Mouse (Mus musculus) forebrain, embryonic 13.5 days (tissue): Measurements from ENCODE around the gene Acsl5. TPM values are rescaled to one million over a fixed set of nuclear protein-coding genes. Genes with fewer than 3 reads are reported as not detected.
A peak's percentile ranks its signal among the peaks of the same experiment; 100 is the strongest.

Experiments used
- ATAC-seq: fragments of 200-750 bp; cut with Nextera tagmentation; 2 replicates; pipeline ENCODE4 v1.8.0; 2017
- H3K27ac ChIP-seq: fragments of 300-500 bp; sonication (generic); 2 replicates; pipeline ENCODE4 v1.5.1; 2015; ENCODE audit warnings: inconsistent platforms, mild to moderate bottlenecking, moderate library complexity
- H3K27me3 ChIP-seq: fragments of 300-500 bp; sonication (generic); 2 replicates; pipeline ENCODE4 v1.6.1; 2015; ENCODE audit warnings: mild to moderate bottlenecking, inconsistent platforms
- H3K36me3 ChIP-seq: fragments of 300-500 bp; sonication (generic); 2 replicates; pipeline ENCODE4 v1.6.1; 2015; ENCODE audit warnings: mild to moderate bottlenecking, inconsistent platforms; ENCODE audit not compliant: poor library complexity, severe bottlenecking
- H3K4me1 ChIP-seq: fragments of 300-500 bp; sonication (generic); 2 replicates; pipeline ENCODE4 v1.6.1; 2015; ENCODE audit warnings: inconsistent platforms
- H3K4me2 ChIP-seq: fragments of 300-500 bp; sonication (generic); 2 replicates; pipeline ENCODE4 v1.6.1; 2015; ENCODE audit warnings: inconsistent platforms, mild to moderate bottlenecking, moderate library complexity
- H3K4me3 ChIP-seq: fragments of 300-500 bp; sonication (generic); 2 replicates; pipeline ENCODE4 v1.5.1; 2015; ENCODE audit warnings: mild to moderate bottlenecking, inconsistent platforms
- H3K9ac ChIP-seq: fragments of 300-500 bp; sonication (generic); 2 replicates; pipeline ENCODE4 v1.6.1; 2015; ENCODE audit warnings: mild to moderate bottlenecking, inconsistent platforms
- H3K9me3 ChIP-seq: fragments of 300-500 bp; sonication (generic); replicated peaks from 2 replicates; pipeline ENCODE4 v1.6.1; 2016; ENCODE audit warnings: inconsistent platforms
- WGBS: fragments of 180-500 bp; shearing (Covaris S2); methylation state at CpG from one replicate; pipeline ENCODE4 v1.1.7; 2015; 5-methylcytosine and 5-hydroxymethylcytosine counted together
- polyA plus RNA-seq: library from polyadenylated mRNA; unstranded; fragments of >200 nt; fragmentation: Nextera tagmentation; extraction: Ambion mirVana; gene quantifications from 2 replicates; pipeline ENCODE4 v1.2.1, GENCODE M21; 2015

Gene Acsl5
- polyA plus RNA-seq, 1 experiment from 2014 or later, result 10.9 TPM

DNA sequence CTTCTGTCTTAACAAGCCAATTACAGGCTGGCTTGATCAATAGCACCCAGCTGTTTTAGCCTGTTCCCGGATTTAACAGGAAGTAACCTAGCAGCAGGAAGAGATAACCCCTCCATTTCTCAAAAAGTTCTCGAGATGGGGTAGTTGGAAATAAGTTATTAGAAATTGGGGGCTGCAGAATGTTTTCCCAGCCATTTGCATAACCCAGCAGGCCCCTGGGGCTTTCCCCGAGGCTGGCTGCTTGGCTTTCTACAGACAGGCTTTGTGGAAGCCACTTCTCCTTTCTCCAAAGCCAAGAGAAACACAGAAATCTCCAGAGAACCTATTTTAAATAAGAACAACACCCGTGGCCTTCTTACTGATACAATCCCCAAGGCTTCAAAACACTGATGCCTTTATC lies 41.4 kb downstream of the Acsl5 start:
- Histone ChIP-seq H3K9me3 (no peaks in the 10 kb centered on the region), H3K4me1 (no peaks in the 10 kb centered on the region), H3K9ac (no peak overlapping the region), H3K4me3 (no peak overlapping the region), H3K27ac (no peak overlapping the region), H3K27me3 (no peaks in the 10 kb centered on the region), H3K36me3 (peaks cover 33% of the 10 kb centered on the region), H3K4me2 (no peak overlapping the region)
- 14% methylated on average over 4 of the region's 4 CpGs for WGBS
- no peak for ATAC-seq

DNA sequence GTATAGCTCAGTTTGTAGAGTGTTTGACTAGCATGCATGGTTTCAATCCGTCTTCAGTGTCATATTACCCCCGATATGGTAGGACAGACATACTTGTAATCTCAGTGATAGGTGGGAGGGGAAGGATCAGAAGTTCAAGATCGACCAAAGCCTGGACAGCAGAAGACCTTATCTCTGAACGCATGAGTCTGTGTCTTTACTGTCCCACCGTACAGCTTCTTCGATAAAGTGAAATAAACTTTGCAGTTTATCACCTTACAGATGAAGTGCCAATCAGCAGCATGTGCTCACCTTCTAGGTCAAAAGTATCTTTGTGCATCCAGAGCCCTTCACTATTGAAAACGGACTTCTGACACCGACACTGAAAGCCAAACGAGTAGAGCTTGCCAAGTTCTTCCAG lies 43.3 kb downstream of the Acsl5 start:
- Histone ChIP-seq H3K9me3 (no peaks in the 10 kb centered on the region), H3K4me2 (no peak overlapping the region), H3K27me3 (no peaks in the 10 kb centered on the region), H3K27ac (no peak overlapping the region), H3K9ac (no peak overlapping the region), H3K4me3 (no peak overlapping the region), H3K36me3 (peaks cover 43% of the 10 kb centered on the region), H3K4me1 (no peaks in the 10 kb centered on the region)
- ATAC-seq, result no peak
- 93% methylated on average over 9 of the region's 9 CpGs for WGBS

DNA sequence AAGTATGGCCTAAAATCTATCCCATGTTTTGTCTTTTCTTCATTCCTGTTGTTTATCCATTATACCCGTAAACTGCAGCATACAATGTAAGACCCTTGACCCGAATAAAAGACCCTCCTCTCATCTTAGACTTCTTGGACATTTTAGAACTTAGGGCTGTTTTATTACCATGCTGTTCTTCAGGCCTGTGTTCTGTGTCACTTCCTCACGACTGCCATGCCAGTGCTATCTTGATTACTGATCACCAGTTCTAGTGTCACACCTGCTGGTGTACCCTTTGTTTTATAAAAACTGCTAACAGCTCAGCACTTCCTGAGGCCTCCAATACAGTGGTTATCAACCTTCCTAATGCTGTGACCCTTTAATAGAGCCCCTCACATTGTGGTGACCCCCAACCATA lies 43.8 kb downstream of the Acsl5 start:
- Histone ChIP-seq H3K4me1 (no peaks in the 10 kb centered on the region), H3K27ac (no peak overlapping the region), H3K36me3 (peaks cover 48% of the 10 kb centered on the region), H3K4me2 (no peak overlapping the region), H3K9ac (no peak overlapping the region), H3K4me3 (no peak overlapping the region), H3K27me3 (no peaks in the 10 kb centered on the region), H3K9me3 (no peaks in the 10 kb centered on the region)
- WGBS, result 90% methylated on average over 3 of the region's 3 CpGs
- ATAC-seq, result no peak

GRCm38 (mm10) chr19:55296301-55296700 lies 44.6 kb downstream of the Acsl5 start:
- H3K36me3 ChIP-seq, result peaks cover 55% of the 10 kb centered on the region
- no peak for ATAC-seq

GRCm38 (mm10) chr19:55297489-55297888 lies 45.8 kb downstream of the Acsl5 start:
- H3K27me3 ChIP-seq, result no peaks in the 10 kb centered on the region
- no peak overlapping the region for H3K9ac ChIP-seq
- no peak overlapping the region for H3K4me3 ChIP-seq
- no peak for ATAC-seq
- H3K4me1 ChIP-seq, result no peaks in the 10 kb centered on the region
- WGBS, result 84% methylated on average over 2 of the region's 2 CpGs
- H3K4me2 ChIP-seq, result no peak overlapping the region
- H3K36me3 ChIP-seq, result peaks cover 66% of the 10 kb centered on the region
- no peaks in the 10 kb centered on the region for H3K9me3 ChIP-seq
- H3K27ac ChIP-seq, result no peak overlapping the region

More at GRCm38 (mm10) chr19:55296301-55296700, 44.6 kb downstream of the Acsl5 start:
- Histone ChIP-seq H3K4me2 (no peak overlapping the region), H3K9ac (no peak overlapping the region), H3K27me3 (no peaks in the 10 kb centered on the region), H3K27ac (no peak overlapping the region), H3K4me1 (no peaks in the 10 kb centered on the region), H3K4me3 (no peak overlapping the region), H3K9me3 (no peaks in the 10 kb centered on the region)
- 93% methylated on average over 2 of the region's 2 CpGs for WGBS

GRCm38 (mm10) chr19:55297961-55298360 lies 46.2 kb downstream of the Acsl5 start:
- Histone ChIP-seq H3K27me3 (no peaks in the 10 kb centered on the region), H3K9ac (no peak overlapping the region), H3K4me2 (no peak overlapping the region), H3K36me3 (peaks cover 70% of the 10 kb centered on the region), H3K4me1 (no peaks in the 10 kb centered on the region), H3K27ac (no peak overlapping the region), H3K9me3 (no peaks in the 10 kb centered on the region), H3K4me3 (no peak overlapping the region)
- no peak for ATAC-seq
- 88% methylated on average over 5 of the region's 5 CpGs for WGBS

DNA sequence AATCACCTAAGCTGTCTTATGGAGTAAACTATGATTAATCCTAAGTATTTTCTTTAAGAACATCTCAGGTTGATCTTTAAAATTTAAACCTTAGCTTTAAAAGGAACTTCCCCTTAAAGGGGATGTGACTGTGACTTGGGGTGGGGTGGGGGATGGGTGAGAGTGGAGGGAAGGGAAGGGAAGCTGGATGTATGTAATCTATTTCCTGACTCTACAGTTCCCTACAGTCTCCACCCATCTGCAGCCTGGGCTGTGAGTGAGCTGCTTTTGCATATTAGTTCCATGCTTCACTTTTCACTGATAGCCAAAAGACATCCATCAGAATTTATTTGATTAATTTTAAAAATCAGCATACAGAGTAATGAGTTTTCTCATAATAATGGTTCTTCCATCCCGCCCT lies 47.6 kb downstream of the Acsl5 start:
- Histone ChIP-seq H3K9me3 (no peaks in the 10 kb centered on the region), H3K4me3 (no peak overlapping the region), H3K4me1 (no peaks in the 10 kb centered on the region), H3K27ac (no peak overlapping the region), H3K36me3 (peaks cover 85% of the 10 kb centered on the region), H3K27me3 (no peaks in the 10 kb centered on the region), H3K9ac (no peak overlapping the region), H3K4me2 (no peak overlapping the region)
- WGBS, result 80% methylated on average over 1 of the region's 1 CpGs
- ATAC-seq, result no peak

- no peaks in the 10 kb centered on the region for H3K4me1 ChIP-seq
- no peak for ATAC-seq
- H3K27me3 ChIP-seq, result no peaks in the 10 kb centered on the region
- H3K9me3 ChIP-seq, result no peaks in the 10 kb centered on the region
- H3K4me2 ChIP-seq, result no peak overlapping the region
- no peak overlapping the region for H3K9ac ChIP-seq
- no peak overlapping the region for H3K4me3 ChIP-seq
- H3K27ac ChIP-seq, result no peak overlapping the region
- 98% methylated on average over 3 of the region's 3 CpGs for WGBS
- H3K36me3 ChIP-seq, result peaks cover 81% of the 10 kb centered on the region
Observed at GRCm38 (mm10) chr19:55300525-55300924, 48.8 kb downstream of the Acsl5 start.

- Histone ChIP-seq H3K4me1 (no peaks in the 10 kb centered on the region), H3K9me3 (no peaks in the 10 kb centered on the region), H3K27ac (no peak overlapping the region), H3K9ac (no peak overlapping the region), H3K36me3 (peaks cover 77% of the 10 kb centered on the region), H3K4me2 (no peak overlapping the region), H3K4me3 (no peak overlapping the region), H3K27me3 (no peaks in the 10 kb centered on the region)
- ATAC-seq, result no peak
Observed at GRCm38 (mm10) chr19:55305024-55305423, 53.3 kb downstream of the Acsl5 start.

GRCm38 (mm10) chr19:55311874-55312273 lies 60.1 kb downstream of the Acsl5 start:
- no peak overlapping the region for H3K4me3 ChIP-seq
- H3K4me2 ChIP-seq, result no peak overlapping the region
- no peaks in the 10 kb centered on the region for H3K9me3 ChIP-seq
- H3K36me3 ChIP-seq, result peaks cover 43% of the 10 kb centered on the region
- WGBS, result 91% methylated on average over 8 of the region's 8 CpGs
- H3K4me1 ChIP-seq, result peaks cover 33% of the 10 kb centered on the region
- H3K27ac ChIP-seq, result no peak overlapping the region
- H3K9ac ChIP-seq, result no peak overlapping the region
- ATAC-seq, result no peak
- H3K27me3 ChIP-seq, result no peaks in the 10 kb centered on the region

DNA sequence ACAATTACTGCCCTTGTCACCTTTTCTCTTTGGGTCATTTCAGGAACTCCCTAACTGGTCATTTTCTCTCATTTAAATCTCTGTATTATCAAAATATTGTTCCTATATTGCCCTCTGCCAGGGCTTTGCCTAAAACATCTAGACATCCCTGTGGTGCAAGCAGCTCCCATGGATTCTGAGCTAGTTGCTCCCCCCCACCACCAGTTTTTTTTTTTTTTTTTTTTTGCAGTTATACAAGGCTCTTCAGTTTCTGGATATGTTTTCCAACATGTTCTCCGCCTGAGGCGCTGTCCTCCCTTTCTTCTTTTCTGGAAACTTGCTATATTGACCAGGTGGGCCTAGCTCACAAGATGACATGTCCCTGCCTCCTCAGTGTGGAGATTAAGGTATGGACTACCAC lies 61.9 kb downstream of the Acsl5 start:
- Histone ChIP-seq H3K4me3 (no peak overlapping the region), H3K9ac (no peak overlapping the region), H3K36me3 (peaks cover 32% of the 10 kb centered on the region), H3K27me3 (no peaks in the 10 kb centered on the region), H3K27ac (no peak overlapping the region), H3K9me3 (no peaks in the 10 kb centered on the region), H3K4me1 (peaks cover 42% of the 10 kb centered on the region), H3K4me2 (0 out of 2 replicates have a peak overlapping the region, but pooled peaks have one; percentile 0)
- no peak for ATAC-seq
- WGBS, result 87% methylated on average over 2 of the region's 2 CpGs

GRCm38 (mm10) chr19:55315452-55316108 lies 63.8 kb downstream of the Acsl5 start, which contains the start of gene Zdhhc6:
Gene Zdhhc6, minus strand, starts transcription at chr19:55316032.
- under 1% methylated on average over 60 of the region's 60 CpGs for WGBS
- ATAC-seq, result peak; percentile 87
- H3K4me1 ChIP-seq, result peaks cover 47% of the 10 kb centered on the region
- peaks cover 13% of the 10 kb centered on the region for H3K36me3 ChIP-seq
- peak within 1 kb of the TSS; percentile 85 for H3K9ac ChIP-seq
- peak within 1 kb of the TSS; percentile 68; the same call in 1 of the 2 replicates for H3K27ac ChIP-seq
- peak within 1 kb of the TSS; percentile 87 for H3K4me3 ChIP-seq
- no peaks in the 10 kb centered on the region for H3K9me3 ChIP-seq
- H3K4me2 ChIP-seq, result peak within 1 kb of the TSS; percentile 89
- H3K27me3 ChIP-seq, result no peaks in the 10 kb centered on the region
